Mouse (Mus musculus) kidney, postnatal 0 days (tissue): ENCODE data around the gene Stoml1. TPM values are rescaled to one million over a fixed set of nuclear protein-coding genes. Genes with fewer than 3 reads are reported as not detected.
"Not testable (repeated sequence)": the region's sequence is repeated elsewhere in the genome, so short reads cannot be mapped to it uniquely, and the experiment has no call there.

Experiments used
- ATAC-seq: fragments of 200-750 bp; cut with Nextera tagmentation; replicated peaks from 2 replicates; pipeline ENCODE4 v1.8.0; 2017; ENCODE audit warnings: low read depth, moderate number of reproducible peaks, moderate TSS enrichment, moderate library complexity; ENCODE audit not compliant: low FRiP score
- DNase-seq: peaks from one replicate; pipeline ENCODE4 v3.0.0-alpha.2; 2016; ENCODE audit warnings: low spot score
- H3K27ac ChIP-seq: fragments of 300-500 bp; sonication (generic); 2 replicates; pipeline ENCODE4 v1.5.1; 2014; ENCODE audit warnings: mild to moderate bottlenecking
- H3K27me3 ChIP-seq: fragments of 300-500 bp; sonication (generic); 2 replicates; pipeline ENCODE4 v1.6.1; 2014; ENCODE audit warnings: low read length, mixed read lengths; ENCODE audit not compliant: insufficient read depth
- H3K36me3 ChIP-seq: fragments of 300-500 bp; sonication (generic); 2 replicates; pipeline ENCODE4 v1.6.1; 2014; ENCODE audit warnings: low read length, mixed read lengths; ENCODE audit not compliant: insufficient read depth
- H3K4me1 ChIP-seq: fragments of 300-500 bp; sonication (generic); replicated peaks from 2 replicates; pipeline ENCODE4 v1.6.1; 2014; ENCODE audit warnings: antibody characterized with exemption, low read length, mixed read lengths; ENCODE audit not compliant: insufficient read depth
- H3K4me2 ChIP-seq: fragments of 300-500 bp; sonication (generic); 2 replicates; pipeline ENCODE4 v1.6.1; 2014; ENCODE audit warnings: mild to moderate bottlenecking, low read length, moderate library complexity, mixed read lengths
- H3K4me3 ChIP-seq: fragments of 300-500 bp; sonication (generic); replicated peaks from 2 replicates; pipeline ENCODE4 v1.5.1; 2014; ENCODE audit warnings: low read depth, low read length
- H3K9ac ChIP-seq: fragments of 300-500 bp; sonication (generic); 2 replicates; pipeline ENCODE4 v1.6.1; 2014; ENCODE audit warnings: low read depth, low read length
- H3K9me3 ChIP-seq: fragments of 300-500 bp; sonication (generic); replicated peaks from 2 replicates; pipeline ENCODE4 v1.6.1; 2016; ENCODE audit warnings: low read length, inconsistent platforms, mixed read lengths
- CTCF ChIP-seq: IDR thresholded peaks from 2 replicates; pipeline ENCODE4 v1.5.1; 2016; ENCODE audit warnings: antibody characterized with exemption, low read depth, mild to moderate bottlenecking, moderate library complexity
- WGBS: fragments of 180-500 bp; shearing (Covaris S2); extraction: QIAGEN DNeasy Blood & Tissue Kit; methylation state at CpG from one replicate; pipeline ENCODE4 v1.1.7; 2014; 5-methylcytosine and 5-hydroxymethylcytosine counted together
- polyA plus RNA-seq: library from polyadenylated mRNA; unstranded; fragments of >200 nt; fragmentation: Nextera tagmentation; extraction: Ambion mirVana; gene quantifications from 2 replicates; pipeline ENCODE4 v1.2.1, GENCODE M21; 2015

The Stoml1 gene
- polyA plus RNA-seq, 1 experiment from 2014 or later, result 36.6 TPM

DNA sequence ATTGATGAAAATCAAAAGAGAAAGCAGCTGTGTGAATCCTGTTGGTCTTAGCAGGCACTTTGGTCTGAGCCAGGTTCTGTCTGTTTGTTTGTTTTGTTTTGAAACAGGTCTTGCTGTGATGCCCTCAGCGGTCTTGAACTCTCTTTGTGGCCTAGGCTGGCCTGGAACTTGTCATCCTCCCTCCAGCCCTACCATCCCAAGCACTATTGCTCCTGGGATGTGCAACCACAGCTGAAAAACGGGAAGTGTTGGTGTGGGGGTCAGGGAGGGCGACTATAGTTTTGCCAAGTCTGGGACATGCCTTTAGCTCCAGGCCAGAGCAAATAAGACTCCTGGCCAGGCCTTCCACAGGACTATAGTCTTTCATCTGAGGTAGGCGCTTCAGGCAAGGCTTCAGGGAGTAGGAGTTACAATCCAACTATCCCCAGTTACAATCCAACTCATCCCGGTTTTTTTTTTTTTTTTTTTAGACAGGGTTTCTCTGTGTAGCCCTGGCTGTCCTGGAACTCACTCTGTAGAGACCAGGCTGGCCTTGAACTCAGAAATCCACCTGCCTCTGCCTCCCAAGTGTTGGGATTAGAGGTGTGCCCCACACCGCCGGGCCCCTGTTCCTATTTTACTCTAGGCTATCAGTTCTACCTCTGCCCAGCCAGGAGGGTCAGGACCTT lies 4.1 kb upstream of the Stoml1 start:
- Histone ChIP-seq H3K4me2 (peak overlapping the region; percentile 77), H3K9ac (peak overlapping the region; percentile 67), H3K4me3 (peak overlapping the region; percentile 57), H3K36me3 (no peaks in the 10 kb centered on the region), H3K4me1 (peaks cover 31% of the 10 kb centered on the region), H3K9me3 (no peaks in the 10 kb centered on the region), H3K27me3 (no peaks in the 10 kb centered on the region), H3K27ac (peak overlapping the region; percentile 82)
- DNase-seq (no peak), ATAC-seq (no peak)
- TF ChIP-seq CTCF, result no peak
- 22% methylated on average over 7 of the region's 7 CpGs for WGBS

DNA sequence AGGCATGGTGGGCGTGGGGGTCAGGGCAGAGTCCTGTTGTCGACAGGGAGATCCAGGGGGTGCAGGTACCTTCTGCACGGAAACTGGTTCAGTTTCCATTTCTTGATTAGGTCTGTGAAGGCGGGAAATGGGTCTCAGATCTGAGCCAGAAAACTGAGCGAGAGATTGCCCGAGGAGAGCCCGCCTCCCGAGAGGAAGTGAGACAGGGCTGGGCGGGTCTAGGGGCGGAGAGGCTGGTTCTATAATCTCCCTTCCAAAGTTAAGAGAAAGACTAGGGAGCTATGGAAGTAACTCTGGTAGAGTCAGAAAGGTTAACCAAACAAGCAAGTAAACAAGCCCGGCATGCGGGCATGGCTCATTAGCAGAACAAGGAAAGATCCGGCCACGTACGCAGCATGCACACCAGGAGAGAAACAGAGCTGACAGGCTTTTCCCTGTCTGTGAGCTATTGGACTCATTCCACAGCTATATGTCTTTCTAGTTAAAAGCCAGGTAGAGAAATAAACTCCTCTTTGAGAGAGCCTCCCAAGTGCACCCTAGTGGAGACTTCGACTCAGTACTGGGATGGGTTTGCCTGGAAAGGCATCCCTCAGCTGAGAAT lies 3.3 kb upstream of the Stoml1 start, which contains the start of gene Pml:
Gene Pml (minus strand): TSS at position 195 of the 601 bp plus-strand sequence.
- peak within 1 kb of the TSS; percentile 82 for H3K27ac ChIP-seq
- H3K9ac ChIP-seq, result peak within 1 kb of the TSS; percentile 67
- peak; percentile 93 for DNase-seq
- no peak for ATAC-seq
- no peaks in the 10 kb centered on the region for H3K27me3 ChIP-seq
- H3K36me3 ChIP-seq, result no peaks in the 10 kb centered on the region
- peak; percentile 57 for TF ChIP-seq CTCF
- H3K4me1 ChIP-seq, result peaks cover 28% of the 10 kb centered on the region
- whole genome bisulfite sequencing, result under 1% methylated on average over 16 of the region's 16 CpGs
- no peaks in the 10 kb centered on the region for H3K9me3 ChIP-seq
- peak within 1 kb of the TSS; percentile 77 for H3K4me2 ChIP-seq
- H3K4me3 ChIP-seq, result peak within 1 kb of the TSS; percentile 57

DNA sequence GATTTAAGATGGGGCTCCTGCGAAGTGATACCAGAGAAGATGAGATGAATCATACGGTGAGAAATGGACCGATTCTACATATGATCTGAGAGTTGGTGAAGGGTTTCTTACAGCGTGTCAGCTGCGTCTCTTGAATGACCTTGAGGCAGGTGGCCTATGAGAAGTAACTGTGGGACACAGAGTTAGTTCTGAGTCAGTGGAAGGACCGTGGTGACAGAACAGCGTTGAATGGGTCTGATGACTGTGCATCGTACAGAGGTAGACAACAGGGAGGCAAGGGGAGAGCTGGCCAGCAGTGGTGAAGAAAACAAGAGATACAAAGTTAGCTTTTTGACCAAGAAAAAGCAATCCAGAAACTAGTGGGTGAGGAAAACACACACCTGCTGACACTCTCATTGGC lies 2.6 kb upstream of the Stoml1 start:
- DNase-seq (no peak), ATAC-seq (no peak)
- no peak for TF ChIP-seq CTCF
- Histone ChIP-seq H3K9me3 (no peaks in the 10 kb centered on the region), H3K27ac (peak overlapping the region; percentile 82), H3K27me3 (no peaks in the 10 kb centered on the region), H3K4me3 (no peak overlapping the region), H3K9ac (peak overlapping the region; percentile 67; the same call in 1 of the 2 replicates), H3K4me1 (peaks cover 28% of the 10 kb centered on the region), H3K4me2 (peak overlapping the region; percentile 77), H3K36me3 (no peaks in the 10 kb centered on the region)
- WGBS, result 68% methylated on average over 8 of the region's 8 CpGs

DNA sequence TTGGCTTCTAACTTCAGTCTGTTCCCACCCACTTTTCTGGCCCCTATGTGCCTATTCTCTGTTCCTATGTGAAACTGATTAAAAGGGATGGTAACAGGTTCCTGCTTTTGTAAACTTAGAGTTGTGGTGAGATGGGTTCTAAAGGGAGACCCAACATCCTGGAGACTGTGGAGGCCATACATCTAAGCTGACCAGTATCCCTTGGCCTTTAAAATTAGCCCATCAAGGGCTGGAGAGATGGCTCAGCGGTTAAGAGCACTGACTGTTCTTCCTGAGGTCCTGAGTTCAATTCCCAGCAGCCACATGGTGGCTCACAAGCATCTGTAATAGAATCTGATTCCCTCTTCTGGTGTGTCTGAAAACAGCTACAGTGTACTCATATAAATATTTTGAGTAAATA lies 2.2 kb upstream of the Stoml1 start:
- not testable (repeated sequence) for H3K4me3 ChIP-seq, H3K36me3 ChIP-seq, H3K27me3 ChIP-seq, H3K4me2 ChIP-seq, H3K9ac ChIP-seq, ATAC-seq, H3K9me3 ChIP-seq, DNase-seq
- Histone ChIP-seq H3K27ac (peak overlapping the region; percentile 82), H3K4me1 (peaks cover 28% of the 10 kb centered on the region)
- 100% methylated on average over 1 of the region's 1 CpGs for whole genome bisulfite sequencing

DNA sequence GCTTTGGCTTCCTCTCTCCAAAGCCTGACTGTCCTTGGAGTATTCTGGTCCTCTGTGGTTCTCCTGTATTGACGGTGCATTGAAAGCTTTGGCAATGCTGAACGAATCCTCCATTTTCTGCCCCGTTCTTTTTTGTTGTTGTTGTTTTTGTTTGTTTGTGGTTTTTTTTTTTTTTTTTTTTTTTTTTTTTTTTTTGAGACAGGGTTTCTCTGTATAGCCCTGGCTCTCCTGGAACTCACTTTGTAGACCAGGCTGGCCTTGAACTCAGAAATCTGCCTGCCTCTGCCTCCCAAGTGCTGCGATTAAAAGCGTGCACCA lies 800 bp downstream of the Stoml1 start:
- WGBS, result 65% methylated on average over 5 of the region's 5 CpGs
- not testable (repeated sequence) for H3K27ac ChIP-seq, H3K9me3 ChIP-seq, DNase-seq, H3K27me3 ChIP-seq, H3K4me1 ChIP-seq, ATAC-seq
- peak overlapping the region; percentile 67 for H3K4me3 ChIP-seq
- peaks cover 11% of the 10 kb centered on the region; the same call in 1 of the 2 replicates for H3K36me3 ChIP-seq
- peak overlapping the region; percentile 80 for H3K9ac ChIP-seq
- peak overlapping the region; percentile 82 for H3K4me2 ChIP-seq

DNA sequence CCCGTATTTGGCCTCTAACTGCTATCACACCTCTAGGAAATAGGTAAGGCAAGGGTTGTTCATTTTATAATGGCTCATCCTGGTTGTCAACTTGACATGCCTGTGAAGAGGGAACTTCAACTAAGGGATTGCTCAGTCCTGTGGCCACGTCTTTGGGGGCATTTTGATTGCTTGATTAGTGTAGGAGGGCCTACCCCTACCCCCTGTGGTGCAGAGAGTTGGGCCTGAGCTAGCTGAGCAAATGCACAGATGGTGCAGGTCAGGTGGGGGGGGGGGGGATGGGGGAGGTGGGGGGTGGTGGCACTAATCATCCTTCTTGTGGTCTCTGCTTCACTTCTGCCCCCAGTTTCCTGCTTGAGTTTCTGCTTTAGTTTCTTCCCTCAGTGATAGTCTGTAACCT lies 2.1 kb downstream of the Stoml1 start:
- ATAC-seq, result no peak
- no peak overlapping the region for H3K9ac ChIP-seq
- WGBS, result 48% methylated on average over 2 of the region's 2 CpGs
- TF ChIP-seq CTCF, result no peak
- no peak for DNase-seq
- H3K4me3 ChIP-seq, result no peak overlapping the region
- H3K9me3 ChIP-seq, result no peaks in the 10 kb centered on the region
- no peaks in the 10 kb centered on the region for H3K27me3 ChIP-seq
- H3K36me3 ChIP-seq, result peaks cover 15% of the 10 kb centered on the region; the same call in 1 of the 2 replicates
- H3K27ac ChIP-seq, result no peak overlapping the region
- no peak overlapping the region for H3K4me2 ChIP-seq
- H3K4me1 ChIP-seq, result 0 out of 2 replicates have a peak, but pooled peaks cover 4% of the 10 kb centered on the region
